Mouse (Mus musculus): ENCODE data around the gene Eaf2. TPM values are rescaled to one million over a fixed set of nuclear protein-coding genes. Genes with fewer than 3 reads are reported as not detected.

Gene Eaf2
- polyA plus RNA-seq, 1 experiment: 1.9 TPM

DNA sequence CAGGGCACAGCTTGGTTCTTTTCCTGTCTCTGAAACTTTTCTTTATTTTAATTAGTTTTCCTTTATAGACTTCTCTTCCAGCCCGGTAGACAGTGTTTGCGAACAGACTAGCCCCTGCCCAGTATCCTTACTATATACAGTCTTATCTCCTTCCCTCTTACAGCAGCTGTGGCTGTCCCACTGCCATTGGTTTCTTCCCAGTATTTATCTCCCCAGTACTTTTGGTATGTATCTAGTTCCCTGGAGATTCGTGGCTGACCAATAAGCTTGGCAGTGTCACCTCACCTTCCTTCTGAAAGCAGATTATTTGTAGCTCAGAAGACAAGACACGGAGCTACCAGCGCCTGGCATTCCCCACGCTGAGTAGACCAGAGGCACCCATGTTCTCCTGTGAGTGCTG is 21.9 kb upstream of the Eaf2 start:
- no peak for TF ChIP-seq CTCF (IDR thresholded peaks at IDR 0.05; ENCODE audit: borderline replicate concordance, insufficient read depth, low read length)
- TF ChIP-seq POLR2A (IDR thresholded peaks at IDR 0.05; ENCODE audit: low read depth, low read length): no peak
- H3K4me3 ChIP-seq (ENCODE audit: insufficient read depth, low read length): no peak overlapping the region

DNA sequence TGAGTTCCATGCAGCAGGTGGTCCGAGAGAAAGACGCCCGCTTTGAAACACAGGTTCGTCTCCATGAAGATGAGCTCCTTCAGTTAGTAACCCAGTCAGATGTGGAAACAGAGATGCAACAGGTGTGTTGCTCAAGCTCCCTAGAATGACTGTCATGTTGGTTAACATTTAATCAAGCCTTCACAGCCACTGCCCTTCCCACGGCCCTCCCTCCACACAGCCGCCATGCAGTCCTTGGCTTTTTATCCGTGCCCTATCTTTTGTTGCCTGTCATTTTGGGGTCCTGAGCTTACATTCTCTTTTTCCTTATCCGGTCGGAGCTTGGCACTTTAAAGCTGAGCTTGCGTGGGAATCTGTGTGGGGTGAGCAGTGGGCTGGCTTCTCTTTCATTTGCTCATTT is 18.5 kb upstream of the Eaf2 start:
- Histone ChIP-seq H3K27ac (ENCODE audit: insufficient read depth, low read length) (no peak overlapping the region), H3K4me1 (ENCODE audit: control insufficient read depth, insufficient read depth, low read length) (no peaks in the 10 kb centered on the region), H3K4me3 (ENCODE audit: insufficient read depth, low read length) (no peak overlapping the region)
- TF ChIP-seq CTCF (IDR thresholded peaks at IDR 0.05; ENCODE audit: borderline replicate concordance, insufficient read depth, low read length) (no peak), POLR2A (IDR thresholded peaks at IDR 0.05; ENCODE audit: low read depth, low read length) (no peak)

More for the DNA sequence above, 21.9 kb upstream of the Eaf2 start:
- no peak overlapping the region for H3K27ac ChIP-seq (ENCODE audit: insufficient read depth, low read length)
- H3K4me1 ChIP-seq (ENCODE audit: control insufficient read depth, insufficient read depth, low read length): no peaks in the 10 kb centered on the region

DNA sequence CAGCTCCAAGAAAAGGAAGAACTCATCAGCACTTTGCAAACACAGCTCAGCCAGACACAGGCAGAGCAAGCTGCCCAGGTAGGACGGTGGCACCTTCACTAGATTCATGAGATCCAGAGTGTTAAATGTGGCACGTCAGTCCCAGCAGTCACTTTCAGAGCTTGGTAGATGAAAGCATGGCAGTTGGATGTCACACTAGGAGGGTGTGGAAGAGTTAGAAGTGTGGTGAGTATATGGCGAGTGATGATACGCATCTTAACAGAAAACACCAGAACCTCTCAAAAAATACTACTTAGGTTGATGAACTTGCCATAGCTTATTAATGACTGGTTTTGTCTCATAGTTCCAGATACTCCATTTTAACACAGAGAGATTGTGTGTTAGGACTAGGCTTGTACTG is 16.6 kb upstream of the Eaf2 start:
- no peaks in the 10 kb centered on the region for H3K4me1 ChIP-seq (ENCODE audit: control insufficient read depth, insufficient read depth, low read length)
- TF ChIP-seq POLR2A (IDR thresholded peaks at IDR 0.05; ENCODE audit: low read depth, low read length) (no peak), CTCF (IDR thresholded peaks at IDR 0.05; ENCODE audit: borderline replicate concordance, insufficient read depth, low read length) (no peak)
- H3K27ac ChIP-seq (ENCODE audit: insufficient read depth, low read length): no peak overlapping the region
- no peak overlapping the region for H3K4me3 ChIP-seq (ENCODE audit: insufficient read depth, low read length)

DNA sequence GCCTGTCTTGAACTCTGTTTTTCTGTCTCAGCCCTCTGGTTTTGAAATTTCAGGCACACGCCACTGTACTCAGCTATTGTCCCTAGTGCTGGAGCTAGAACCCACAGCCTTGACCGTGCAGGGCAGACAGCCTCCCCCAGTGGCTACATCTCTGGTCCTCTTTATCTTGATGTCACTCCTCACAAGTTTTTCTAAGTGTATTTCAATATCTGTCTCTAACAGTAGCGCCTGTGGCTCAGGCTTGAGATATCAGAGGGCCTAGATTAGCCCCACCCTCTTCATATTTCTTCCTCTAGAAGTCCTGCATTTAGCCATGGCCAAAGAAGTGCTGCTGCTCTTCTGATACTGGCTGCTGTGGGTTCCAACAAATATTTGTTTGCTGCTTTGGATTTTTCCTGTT is 15.8 kb upstream of the Eaf2 start:
- H3K4me3 ChIP-seq (ENCODE audit: insufficient read depth, low read length): no peak overlapping the region
- TF ChIP-seq POLR2A (IDR thresholded peaks at IDR 0.05; ENCODE audit: low read depth, low read length) (no peak), CTCF (IDR thresholded peaks at IDR 0.05; ENCODE audit: borderline replicate concordance, insufficient read depth, low read length) (no peak)

GRCm38 (mm10) chr16:36887546-36887945 is 12.7 kb upstream of the Eaf2 start:
- Histone ChIP-seq H3K27ac (ENCODE audit: insufficient read depth, low read length) (no peak overlapping the region), H3K4me1 (ENCODE audit: control insufficient read depth, insufficient read depth, low read length) (no peaks in the 10 kb centered on the region), H3K4me3 (ENCODE audit: insufficient read depth, low read length) (no peak overlapping the region)
- TF ChIP-seq POLR2A (IDR thresholded peaks at IDR 0.05; ENCODE audit: low read depth, low read length): no peak
- no peak for TF ChIP-seq CTCF (IDR thresholded peaks at IDR 0.05; ENCODE audit: borderline replicate concordance, insufficient read depth, low read length)

More for the DNA sequence above, 15.8 kb upstream of the Eaf2 start:
- Histone ChIP-seq H3K27ac (ENCODE audit: insufficient read depth, low read length) (no peak overlapping the region), H3K4me1 (ENCODE audit: control insufficient read depth, insufficient read depth, low read length) (no peaks in the 10 kb centered on the region)

DNA sequence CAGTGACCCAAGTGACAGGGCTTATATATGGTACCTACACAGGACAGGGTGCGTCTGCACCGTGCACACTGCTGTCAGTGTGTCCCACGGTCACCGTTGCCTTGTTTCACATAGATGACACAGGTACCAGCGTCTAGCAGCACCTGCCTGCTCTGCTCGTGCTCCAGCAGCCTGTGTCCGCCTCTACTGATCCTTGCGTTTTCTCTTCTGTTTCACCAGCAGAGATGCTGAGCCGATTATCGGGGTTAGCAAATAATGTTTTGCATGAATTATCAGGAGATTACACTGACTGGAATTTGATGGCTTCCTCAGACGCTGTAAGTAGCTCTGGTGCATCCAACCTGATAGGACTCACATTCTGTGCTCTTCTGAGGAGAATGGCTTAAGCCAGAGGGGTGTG is 11.1 kb upstream of the Eaf2 start:
- no peak overlapping the region for H3K4me3 ChIP-seq (ENCODE audit: insufficient read depth, low read length)
- no peaks in the 10 kb centered on the region for H3K4me1 ChIP-seq (ENCODE audit: control insufficient read depth, insufficient read depth, low read length)
- no peak for TF ChIP-seq POLR2A (IDR thresholded peaks at IDR 0.05; ENCODE audit: low read depth, low read length)
- no peak for TF ChIP-seq CTCF (IDR thresholded peaks at IDR 0.05; ENCODE audit: borderline replicate concordance, insufficient read depth, low read length)
- H3K27ac ChIP-seq (ENCODE audit: insufficient read depth, low read length): no peak overlapping the region

DNA sequence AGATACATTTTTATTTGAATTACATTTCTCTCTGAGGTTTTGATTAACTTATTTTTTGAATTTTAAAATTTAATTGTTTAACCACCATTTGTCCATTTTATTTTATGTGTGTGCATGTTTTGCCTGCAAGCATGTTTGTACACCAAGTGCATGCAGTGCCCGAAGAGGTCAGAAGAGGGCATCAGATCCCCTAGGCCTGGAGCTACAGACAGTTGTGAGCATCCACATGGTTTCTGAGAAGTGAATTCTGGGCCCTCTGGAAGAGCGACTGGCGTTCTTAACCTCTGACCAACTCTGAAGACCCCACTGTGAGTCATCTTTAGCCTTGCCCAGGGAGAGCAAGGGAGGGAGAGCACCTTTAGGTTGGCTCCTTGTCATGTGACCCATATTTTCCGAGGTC is 10.1 kb upstream of the Eaf2 start:
- TF ChIP-seq CTCF (IDR thresholded peaks at IDR 0.05; ENCODE audit: borderline replicate concordance, insufficient read depth, low read length) (0 out of 2 replicates have a peak, but pooled peaks have one; percentile 15), POLR2A (IDR thresholded peaks at IDR 0.05; ENCODE audit: low read depth, low read length) (no peak)
- Histone ChIP-seq H3K4me3 (ENCODE audit: insufficient read depth, low read length) (no peak overlapping the region), H3K27ac (ENCODE audit: insufficient read depth, low read length) (no peak overlapping the region)

DNA sequence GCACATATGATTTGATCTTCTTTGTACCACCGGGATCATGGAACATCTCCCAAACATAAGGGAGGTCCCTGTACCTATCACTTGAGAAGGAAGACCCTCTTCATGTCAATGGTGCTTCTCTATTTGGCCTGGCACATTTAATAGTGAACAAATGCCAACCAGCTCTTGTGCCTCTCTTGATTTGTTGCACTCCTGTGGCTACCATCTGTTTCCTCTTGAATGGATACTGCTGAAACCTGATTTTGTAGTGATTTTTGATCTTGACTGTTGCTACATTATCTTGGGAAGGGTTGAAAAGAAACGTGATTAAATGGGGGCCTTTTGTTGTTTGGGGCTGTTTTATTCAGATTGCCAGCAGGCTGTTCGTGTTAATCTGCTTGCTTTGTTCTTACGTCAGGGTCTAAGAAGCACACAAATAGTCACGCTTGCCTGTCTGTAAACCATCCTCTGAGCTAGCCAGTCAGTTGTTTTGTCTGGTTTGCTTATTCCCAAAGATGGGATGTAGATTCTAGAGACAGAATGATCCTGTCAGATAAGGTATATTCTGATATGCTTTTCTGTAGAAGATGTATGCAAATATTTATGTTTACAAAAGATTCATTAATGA is 8.0 kb upstream of the Eaf2 start:
- no peak for TF ChIP-seq CTCF (IDR thresholded peaks at IDR 0.05; ENCODE audit: borderline replicate concordance, insufficient read depth, low read length)
- no peak for TF ChIP-seq POLR2A (IDR thresholded peaks at IDR 0.05; ENCODE audit: low read depth, low read length)
- H3K4me1 ChIP-seq (ENCODE audit: control insufficient read depth, insufficient read depth, low read length): no peaks in the 10 kb centered on the region
- no peak overlapping the region for H3K27ac ChIP-seq (ENCODE audit: insufficient read depth, low read length)
- no peak overlapping the region for H3K4me3 ChIP-seq (ENCODE audit: insufficient read depth, low read length)

More for the DNA sequence above, 10.1 kb upstream of the Eaf2 start:
- H3K4me1 ChIP-seq (ENCODE audit: control insufficient read depth, insufficient read depth, low read length): no peaks in the 10 kb centered on the region

DNA sequence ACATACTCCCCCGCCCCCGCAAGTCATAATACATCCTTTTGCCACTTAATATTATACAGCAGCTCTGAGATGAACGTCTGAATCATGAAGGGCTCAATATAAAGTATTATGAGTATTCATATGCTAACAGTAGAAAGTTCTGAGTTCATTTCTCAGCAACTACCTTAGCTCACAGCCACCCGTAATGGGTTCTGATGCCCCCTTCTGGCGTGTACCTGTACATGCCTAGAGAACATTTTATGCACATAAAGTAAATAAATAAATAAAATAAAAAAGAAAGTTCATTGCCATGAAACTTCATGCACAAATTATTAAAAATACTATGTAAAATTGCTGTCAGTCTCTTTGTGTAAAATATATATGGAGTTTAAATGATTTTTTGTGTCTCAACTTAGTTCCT is 2.5 kb upstream of the Eaf2 start:
- peaks cover 3% of the 10 kb centered on the region; the same call in 1 of the 2 replicates for H3K4me1 ChIP-seq (ENCODE audit: control insufficient read depth, insufficient read depth, low read length)
- no peak overlapping the region for H3K4me3 ChIP-seq (ENCODE audit: insufficient read depth, low read length)
- no peak overlapping the region for H3K27ac ChIP-seq (ENCODE audit: insufficient read depth, low read length)
- TF ChIP-seq CTCF (IDR thresholded peaks at IDR 0.05; ENCODE audit: borderline replicate concordance, insufficient read depth, low read length) (no peak), POLR2A (IDR thresholded peaks at IDR 0.05; ENCODE audit: low read depth, low read length) (no peak)

GRCm38 (mm10) chr16:36875276-36875851 is 561 bp upstream of the Eaf2 start:
- TF ChIP-seq CTCF (IDR thresholded peaks at IDR 0.05; ENCODE audit: borderline replicate concordance, insufficient read depth, low read length) (no peak), POLR2A (IDR thresholded peaks at IDR 0.05; ENCODE audit: low read depth, low read length) (no peak)
- peak overlapping the region; percentile 83 for H3K4me3 ChIP-seq (ENCODE audit: insufficient read depth, low read length)
- peak overlapping the region; percentile 58 for H3K27ac ChIP-seq (ENCODE audit: insufficient read depth, low read length)
- H3K4me1 ChIP-seq (ENCODE audit: control insufficient read depth, insufficient read depth, low read length): peaks cover 3% of the 10 kb centered on the region; the same call in 1 of the 2 replicates
